ENCODE assay signal across 16 mouse cellular contexts in the genomic region with DNA sequence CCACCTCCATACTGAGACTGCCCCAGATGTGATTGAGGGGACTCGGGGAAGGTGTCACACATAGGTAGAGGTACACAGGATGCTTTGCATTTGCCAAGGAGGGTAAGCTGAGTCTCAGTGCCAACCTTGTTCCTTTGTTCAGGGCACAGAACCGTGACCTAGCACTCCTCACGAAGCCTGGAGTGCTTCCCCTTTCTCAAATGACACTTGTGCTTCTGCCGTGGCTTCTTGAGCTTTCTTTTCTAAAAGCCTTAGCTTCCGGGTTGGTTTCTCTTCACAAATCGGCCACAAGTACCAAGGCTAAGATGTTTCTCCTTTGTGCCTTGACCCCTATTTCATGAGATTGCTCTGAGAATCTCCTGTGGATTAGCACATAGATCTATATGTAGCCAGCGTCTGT.
A peak's percentile ranks its signal among the peaks of the same experiment; 100 is the strongest.
DNase-seq lines count a peak whose midpoint lies in the region; ATAC-seq and TF ChIP-seq lines count a peak whose summit lies in the region.
"Had no signal": no experiment of that assay in that cellular context is flagged by ENCODE, and none has a peak within 500 bp of the region (broad histone marks: within the 10 kb centered on the region; RNA-seq: fewer than 3 reads in every experiment).

No protein-coding gene starts in this region.

- H3K4me1 ChIP-seq in midbrain, postnatal 0 days (ENCODE audit: insufficient read depth, low read length), result no peaks in the 10 kb centered on the region
- H3K4me1 ChIP-seq: limb, embryonic 15.5 days; midbrain, embryonic 12.5 days had no signal

- no peaks in the 10 kb centered on the region for H3K9me3 ChIP-seq in midbrain, postnatal 0 days (ENCODE audit: low read length)
- H3K9me3 ChIP-seq: heart, embryonic 12.5 days; limb, embryonic 15.5 days; midbrain, embryonic 12.5 days had no signal

- no peak overlapping the region for H3K9ac ChIP-seq in midbrain, postnatal 0 days (replicated peaks; ENCODE audit: low read length, poor library complexity, severe bottlenecking)
- H3K9ac ChIP-seq: heart, embryonic 12.5 days; limb, embryonic 15.5 days; liver, postnatal 0 days; midbrain, embryonic 12.5 days had no signal

- peak; percentile 33 to 45 for DNase-seq in thymus, postnatal 36 days
- no peak for DNase-seq in midbrain, postnatal 0 days (ENCODE audit: low spot score)
- no peak for DNase-seq in gastrocnemius, postnatal 14 days
- DNase-seq in kidney, adult 8-10 months, result no peak
- DNase-seq: cerebellum, adult 9-11 months; gastrocnemius, postnatal 36 days; kidney, adult 9 months; liver, postnatal 0 days; right cerebral cortex, postnatal 14 days had no signal

- H3K27ac ChIP-seq in midbrain, postnatal 0 days (ENCODE audit: low read depth, low read length), result no peak overlapping the region
- H3K27ac ChIP-seq: hindbrain, postnatal 0 days; limb, embryonic 15.5 days; midbrain, embryonic 12.5 days had no signal

- H3K27me3 ChIP-seq in midbrain, postnatal 0 days (ENCODE audit: insufficient read depth, low read length), result no peaks in the 10 kb centered on the region
- H3K27me3 ChIP-seq: heart, embryonic 12.5 days; limb, embryonic 15.5 days; midbrain, embryonic 12.5 days had no signal

- intact Hi-C loops in gastrocnemius, postnatal 14 days (cut with DNase I; ENCODE audit: low total_unique reads), result no loop called here

- no peak overlapping the region for H3K4me2 ChIP-seq in midbrain, postnatal 0 days (ENCODE audit: low read depth, low read length, poor library complexity, severe bottlenecking)
- H3K4me2 ChIP-seq: heart, embryonic 12.5 days; limb, embryonic 15.5 days; midbrain, embryonic 12.5 days had no signal

- no peaks in the 10 kb centered on the region for H3K36me3 ChIP-seq in midbrain, postnatal 0 days (ENCODE audit: insufficient read depth, low read length)
- H3K36me3 ChIP-seq: heart, embryonic 12.5 days; limb, embryonic 15.5 days; midbrain, embryonic 12.5 days had no signal

- ATAC-seq in CD4-positive, CD25-positive, alpha-beta regulatory T cell, adult 4 months, result peak; percentile 61
- peak; percentile 75 for ATAC-seq in granulocyte monocyte progenitor cell, adult 5-6 weeks (replicated peaks; ENCODE audit: poor library complexity, severe bottlenecking)
- peak; percentile 87 for ATAC-seq in neutrophil, adult 5-6 weeks (ENCODE audit: extremely low read depth, insufficient number of reproducible peaks, low FRiP score, poor library complexity, severe bottlenecking)
- ATAC-seq in midbrain, postnatal 0 days (ENCODE audit: low FRiP score), result no peak
- ATAC-seq: liver, postnatal 0 days had no signal

- H3K4me3 ChIP-seq in midbrain, postnatal 0 days (ENCODE audit: low read depth, low read length), result no peak overlapping the region
- H3K4me3 ChIP-seq: heart, embryonic 12.5 days; limb, embryonic 15.5 days; midbrain, embryonic 12.5 days had no signal

- 79% methylated on average over 7 of the region's 7 CpGs for WGBS in midbrain, postnatal 0 days

- TF ChIP-seq CTCF in midbrain, postnatal 0 days (IDR thresholded peaks at IDR 0.05), result no peak

Comparison
In these comparisons a context has a peak if more than half of its experiments do, and no peak if none do; other contexts are left out.
1. DNase-seq: peak in thymus, postnatal 36 days (2 of 2); none in midbrain, postnatal 0 days (single experiment), gastrocnemius, postnatal 14 days (single experiment) and kidney, adult 8-10 months (0 of 2).